Mouse (Mus musculus): Measurements from ENCODE around the gene Sik2. TPM values are rescaled to one million over a fixed set of nuclear protein-coding genes. Genes with fewer than 3 reads are reported as not detected.

Sik2 gene
- total and polyA plus RNA-seq, 3 experiments: 1.9 to 8.2 (median 6.0) TPM

- in situ Hi-C loops (cut with MboI; ENCODE audit: low pct_ligation_motif_present, low pct_unique_long_range_greater_than_20kb, low sequenced_read_pairs) (no loop called here), dilution Hi-C loops (cut with MboI; ENCODE audit: extremely low pct_ligation_motif_present, extremely low pct_unique_long_range_greater_than_20kb, low sequenced_read_pairs) (no loop called here)
- no peaks in the 10 kb centered on the region for H3K9me3 ChIP-seq (replicated peaks; ENCODE audit: low read length)
- H3K36me3 ChIP-seq (replicated peaks in 1 of 2; ENCODE audit: control insufficient read depth in 1 of 2, insufficient read depth in 1 of 2, low read length in 1 of 2): peaks cover 43 to 90% of the 10 kb centered on the region in 2 experiments
- H3K27me3 ChIP-seq (replicated peaks): no peaks in the 10 kb centered on the region
- peaks cover 0 to 8% of the 10 kb centered on the region in 2 experiments; a peak in 2 of 4 replicates for H3K4me1 ChIP-seq (ENCODE audit: control insufficient read depth in 1 of 2, insufficient read depth in 2 of 2)
- H3K4me3 ChIP-seq (replicated peaks in 1 of 3; ENCODE audit: low read depth in 2 of 3, low read length in 2 of 3, poor library complexity in 1 of 3): no peak overlapping the region
- DNase-seq (ENCODE audit: extremely low read depth): no peak
- no peak overlapping the region for H3K27ac ChIP-seq (ENCODE audit: insufficient read depth, low read depth)
- H3K4me2 ChIP-seq (ENCODE audit: insufficient read depth, low read depth, poor library complexity, severe bottlenecking): no peak overlapping the region
- H3K79me2 ChIP-seq (replicated peaks; ENCODE audit: control insufficient read depth, extremely low read depth, insufficient read depth, poor library complexity, severe bottlenecking): no peaks in the 10 kb centered on the region; the same call in 1 of the 2 replicates
- TF ChIP-seq EP300 (IDR thresholded peaks at IDR 0.05; ENCODE audit: low read length) (no peak), SIN3A (IDR thresholded peaks at IDR 0.05; ENCODE audit: low read length) (no peak), CHD2 (IDR thresholded peaks at IDR 0.05; ENCODE audit: low read length) (no peak), MEF2A (IDR thresholded peaks at IDR 0.05; ENCODE audit: borderline replicate concordance, low read depth, low read length) (no peak), JUND (conservative IDR thresholded peaks at IDR 0.05; ENCODE audit: low read depth, low read length) (no peak), USF2 (conservative IDR thresholded peaks at IDR 0.05; ENCODE audit: low read depth, low read length) (no peak), MAZ (IDR thresholded peaks at IDR 0.05; ENCODE audit: low read depth, low read length) (no peak), MYC (IDR thresholded peaks at IDR 0.05; ENCODE audit: low read depth, low read length) (no peak), ETS1 (conservative IDR thresholded peaks at IDR 0.05; ENCODE audit: low read depth, low read length) (no peak), PAX5 (IDR thresholded peaks at IDR 0.05; ENCODE audit: low read length) (no peak), MAFK (IDR thresholded peaks at IDR 0.05; ENCODE audit: insufficient replicate concordance, low read length) (no peak), RAD21 (IDR thresholded peaks at IDR 0.05; ENCODE audit: low read depth, low read length) (no peak), NRF1 (IDR thresholded peaks at IDR 0.05; ENCODE audit: low read depth, low read length) (no peak), POLR2A (IDR thresholded peaks at IDR 0.05; ENCODE audit: low read depth, low read length) (no peak), ELF1 (IDR thresholded peaks at IDR 0.05; ENCODE audit: low read depth, low read length) (no peak)
- H3K9ac ChIP-seq (ENCODE audit: insufficient read depth, low read depth): no peak overlapping the region
These were observed 123.3 kb downstream of the Sik2 start for GRCm38 (mm10) chr9:50885600-50885987.

- Histone ChIP-seq H3K9me3 (replicated peaks; ENCODE audit: low read length) (no peaks in the 10 kb centered on the region), H3K4me2 (ENCODE audit: insufficient read depth, low read depth, poor library complexity, severe bottlenecking) (no peak overlapping the region), H3K27ac (ENCODE audit: insufficient read depth, low read depth) (no peak overlapping the region), H3K4me3 (replicated peaks in 1 of 3; ENCODE audit: low read depth in 2 of 3, low read length in 2 of 3, poor library complexity in 1 of 3) (no peak overlapping the region), H3K27me3 (replicated peaks) (no peaks in the 10 kb centered on the region), H3K36me3 (replicated peaks in 1 of 2; ENCODE audit: control insufficient read depth in 1 of 2, insufficient read depth in 1 of 2, low read length in 1 of 2) (peaks cover 49 to 95% of the 10 kb centered on the region in 2 experiments), H3K79me2 (replicated peaks; ENCODE audit: control insufficient read depth, extremely low read depth, insufficient read depth, poor library complexity, severe bottlenecking) (no peaks in the 10 kb centered on the region; the same call in 1 of the 2 replicates), H3K4me1 (ENCODE audit: control insufficient read depth in 1 of 2, insufficient read depth in 2 of 2) (peaks cover 0 to 8% of the 10 kb centered on the region in 2 experiments; a peak in 2 of 4 replicates), H3K9ac (ENCODE audit: insufficient read depth, low read depth) (no peak overlapping the region)
- no peak for DNase-seq (ENCODE audit: extremely low read depth)
- in situ Hi-C loops (cut with MboI; ENCODE audit: low pct_ligation_motif_present, low pct_unique_long_range_greater_than_20kb, low sequenced_read_pairs) (no loop called here), dilution Hi-C loops (cut with MboI; ENCODE audit: extremely low pct_ligation_motif_present, extremely low pct_unique_long_range_greater_than_20kb, low sequenced_read_pairs) (no loop called here)
- TF ChIP-seq POLR2AphosphoS2 (IDR thresholded peaks at IDR 0.05; ENCODE audit: low read depth, low read length) (no peak), TCF12 (IDR thresholded peaks at IDR 0.05; ENCODE audit: low read depth, low read length) (no peak), CTCF (conservative IDR thresholded peaks at IDR 0.05 in 1 of 2, IDR thresholded peaks at IDR 0.05 in 1 of 2; ENCODE audit: low read depth in 2 of 2, low read length in 2 of 2) (no peak), IRF4 (IDR thresholded peaks at IDR 0.05; ENCODE audit: low read depth, low read length) (no peak), EP300 (IDR thresholded peaks at IDR 0.05; ENCODE audit: low read length) (no peak), BHLHE40 (IDR thresholded peaks at IDR 0.05; ENCODE audit: low read depth, low read length) (no peak), ETS1 (conservative IDR thresholded peaks at IDR 0.05; ENCODE audit: low read depth, low read length) (no peak), NRF1 (IDR thresholded peaks at IDR 0.05; ENCODE audit: low read depth, low read length) (no peak), CHD1 (IDR thresholded peaks at IDR 0.05; ENCODE audit: low read depth, low read length) (no peak), CHD2 (IDR thresholded peaks at IDR 0.05; ENCODE audit: low read length) (no peak), MAX (IDR thresholded peaks at IDR 0.05; ENCODE audit: low read length) (no peak), ZMIZ1 (IDR thresholded peaks at IDR 0.05; ENCODE audit: low read depth, low read length) (no peak), PAX5 (IDR thresholded peaks at IDR 0.05; ENCODE audit: low read length) (no peak), MXI1 (IDR thresholded peaks at IDR 0.05; ENCODE audit: low read depth, low read length) (no peak), KAT2A (IDR thresholded peaks at IDR 0.05; ENCODE audit: insufficient replicate concordance, low read length) (no peak)
These were observed 123.9 kb downstream of the Sik2 start for GRCm38 (mm10) chr9:50884741-50885599.
